Mouse (Mus musculus) lung, postnatal 0 days (tissue): ENCODE data around the gene Sertad1.

Experiments
- CTCF ChIP-seq: IDR thresholded peaks from 2 replicates; pipeline ENCODE4 v1.5.1; 2016; ENCODE audit warnings: antibody characterized with exemption, mild to moderate bottlenecking
- EP300 ChIP-seq: IDR thresholded peaks from 2 replicates; pipeline ENCODE4 v1.6.1; 2016; ENCODE audit warnings: antibody characterized with exemption, mild to moderate bottlenecking, control low read depth

DNA sequence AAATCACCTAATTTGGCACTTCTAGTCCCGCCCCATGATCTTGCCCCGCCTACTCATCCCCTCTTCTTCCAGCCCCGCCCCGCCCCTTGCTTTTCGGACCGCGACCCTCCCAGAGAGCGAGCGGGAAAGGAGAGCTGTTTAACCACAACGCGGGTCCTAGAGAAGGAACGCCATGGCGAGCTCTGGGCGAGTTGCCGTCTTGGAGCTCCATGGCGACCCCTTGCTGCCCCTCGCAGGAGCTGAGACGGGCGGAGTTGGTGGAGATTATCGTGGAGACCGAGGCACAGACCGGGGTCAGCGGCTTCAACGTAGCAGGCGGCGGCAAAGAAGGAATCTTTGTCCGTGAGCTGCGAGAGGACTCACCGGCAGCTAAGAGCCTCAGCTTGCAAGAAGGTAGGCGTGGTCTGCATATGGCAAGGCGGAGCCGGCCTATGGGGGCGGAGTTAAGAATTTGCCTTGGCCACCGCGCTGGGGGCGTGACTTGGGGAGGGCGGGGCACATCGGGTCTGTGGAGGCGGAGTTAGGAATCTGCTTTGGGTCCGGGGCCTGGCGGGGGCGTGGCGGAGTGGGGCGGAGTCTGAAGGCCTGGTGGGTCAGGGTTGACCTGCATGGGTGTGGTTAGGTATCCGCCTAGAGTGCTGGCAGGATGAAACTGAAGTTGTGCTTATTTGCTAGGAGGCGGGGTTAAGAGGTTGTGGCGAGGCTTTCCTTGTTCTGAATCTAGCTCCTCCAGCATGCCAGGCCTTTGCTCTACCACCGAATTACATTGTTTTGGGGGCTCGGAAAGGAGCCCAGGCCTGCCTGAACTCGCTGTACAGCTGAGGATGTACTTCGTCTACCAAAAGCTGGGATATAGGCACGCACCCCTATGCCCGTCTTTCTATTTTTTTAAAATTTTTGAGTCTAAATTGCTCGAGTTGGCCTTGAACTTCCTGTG is 21.3 kb downstream of the Sertad1 start:
- peak; percentile 47 for TF ChIP-seq CTCF
- TF ChIP-seq EP300, result no peak
